Comparison of ENCODE assay signal across 8 mouse cellular contexts in the genomic region with DNA sequence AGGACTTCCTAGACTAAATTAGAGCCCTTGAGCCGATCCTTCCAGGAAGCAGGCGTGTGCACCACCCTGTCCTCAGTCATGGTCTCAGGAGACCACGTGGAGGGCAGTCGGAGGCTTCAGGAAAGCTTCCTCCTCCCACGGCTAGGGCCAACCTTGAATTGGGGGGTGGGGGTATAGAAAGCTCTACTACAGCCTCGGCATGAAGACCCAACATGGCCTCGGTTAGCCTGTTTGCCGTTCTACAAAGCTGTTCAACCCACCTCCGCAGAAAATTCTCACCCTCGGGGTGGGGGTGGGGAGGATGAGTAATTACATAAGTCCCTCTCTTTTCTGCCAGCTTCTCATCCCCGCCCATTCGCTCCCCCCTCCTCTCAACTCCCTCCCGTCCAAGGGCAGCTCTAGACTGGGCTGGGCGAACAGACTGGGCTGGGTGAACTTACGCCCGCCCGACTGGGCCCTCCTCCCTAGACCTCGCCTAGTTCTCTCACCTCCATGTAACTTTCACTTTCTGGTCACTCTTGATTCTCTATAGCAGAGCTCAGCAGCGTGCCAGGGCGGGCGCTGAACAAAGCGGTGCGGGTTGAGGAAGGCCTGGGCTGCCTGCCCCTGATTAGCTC. TPM values are rescaled to one million over a fixed set of nuclear protein-coding genes. Genes with fewer than 3 reads are reported as not detected.
A peak's percentile ranks its signal among the peaks of the same experiment; 100 is the strongest.
DNase-seq lines count a peak whose midpoint lies in the region; ATAC-seq and TF ChIP-seq lines count a peak whose summit lies in the region.

No protein-coding gene starts in this region.

- H3K9me3 ChIP-seq in midbrain, embryonic 10.5 days (replicated peaks), result no peaks in the 10 kb centered on the region
- H3K9me3 ChIP-seq in midbrain, embryonic 15.5 days, result no peaks in the 10 kb centered on the region
- H3K9me3 ChIP-seq in embryonic facial prominence, embryonic 11.5 days (replicated peaks; ENCODE audit: control insufficient read depth, low read length), result no peaks in the 10 kb centered on the region
- no peaks in the 10 kb centered on the region for H3K9me3 ChIP-seq in intestine, postnatal 0 days (ENCODE audit: control insufficient read depth)
- H3K9me3 ChIP-seq in midbrain, postnatal 0 days (ENCODE audit: low read length), result no peaks in the 10 kb centered on the region
- H3K9me3 ChIP-seq in stomach, embryonic 16.5 days (replicated peaks; ENCODE audit: control insufficient read depth, low read length), result no peaks in the 10 kb centered on the region

- peak; percentile 28 for DNase-seq in midbrain, embryonic 10.5 days (ENCODE audit: low spot score)
- DNase-seq in embryonic facial prominence, embryonic 11.5 days (ENCODE audit: low spot score), result peak; percentile 27
- DNase-seq in heart, adult 18-20 months, result peak; percentile 92 to 96
- DNase-seq in liver, result peak; percentile 86
- no peak for DNase-seq in midbrain, postnatal 0 days (ENCODE audit: low spot score)

- TF ChIP-seq CTCF in intestine, postnatal 0 days (IDR thresholded peaks at IDR 0.05; ENCODE audit: low read depth), result no peak
- TF ChIP-seq CTCF in midbrain, postnatal 0 days (IDR thresholded peaks at IDR 0.05), result no peak

- WGBS in midbrain, embryonic 10.5 days, result 48% methylated on average over 23 of the region's 23 CpGs
- 49% methylated on average over 23 of the region's 23 CpGs for WGBS in midbrain, embryonic 15.5 days
- WGBS in embryonic facial prominence, embryonic 11.5 days, result 51% methylated on average over 23 of the region's 23 CpGs
- WGBS in intestine, postnatal 0 days, result 14% methylated on average over 23 of the region's 23 CpGs
- WGBS in midbrain, postnatal 0 days, result 44% methylated on average over 23 of the region's 23 CpGs
- WGBS in stomach, embryonic 16.5 days, result 11% methylated on average over 23 of the region's 23 CpGs

- peaks cover 57% of the 10 kb centered on the region for H3K4me1 ChIP-seq in midbrain, embryonic 10.5 days
- peaks cover 27% of the 10 kb centered on the region for H3K4me1 ChIP-seq in midbrain, embryonic 15.5 days
- peaks cover 6% of the 10 kb centered on the region for H3K4me1 ChIP-seq in embryonic facial prominence, embryonic 11.5 days (ENCODE audit: control insufficient read depth, insufficient read depth, low read length)
- peaks cover 3% of the 10 kb centered on the region; the same call in 1 of the 2 replicates for H3K4me1 ChIP-seq in intestine, postnatal 0 days (replicated peaks; ENCODE audit: control insufficient read depth, insufficient read depth, low read length)
- H3K4me1 ChIP-seq in midbrain, postnatal 0 days (ENCODE audit: insufficient read depth, low read length), result peaks cover 9% of the 10 kb centered on the region
- H3K4me1 ChIP-seq in stomach, embryonic 16.5 days (ENCODE audit: control insufficient read depth, insufficient read depth, low read length), result peaks cover 49% of the 10 kb centered on the region

- peak overlapping the region; percentile 74 for H3K27ac ChIP-seq in midbrain, embryonic 10.5 days (replicated peaks)
- no peak overlapping the region for H3K27ac ChIP-seq in midbrain, embryonic 15.5 days
- H3K27ac ChIP-seq in embryonic facial prominence, embryonic 11.5 days (replicated peaks; ENCODE audit: low read depth, low read length), result no peak overlapping the region
- no peak overlapping the region for H3K27ac ChIP-seq in intestine, postnatal 0 days (ENCODE audit: low read depth, low read length)
- H3K27ac ChIP-seq in midbrain, postnatal 0 days (ENCODE audit: low read depth, low read length), result no peak overlapping the region
- peak overlapping the region; percentile 86 for H3K27ac ChIP-seq in stomach, embryonic 16.5 days (ENCODE audit: low read length)

- H3K9ac ChIP-seq in midbrain, embryonic 15.5 days, result no peak overlapping the region
- H3K9ac ChIP-seq in embryonic facial prominence, embryonic 11.5 days (replicated peaks; ENCODE audit: low read length), result peak overlapping the region; percentile 25; the same call in 1 of the 2 replicates
- H3K9ac ChIP-seq in intestine, postnatal 0 days (ENCODE audit: low read depth, low read length), result no peak overlapping the region
- no peak overlapping the region for H3K9ac ChIP-seq in midbrain, postnatal 0 days (replicated peaks; ENCODE audit: low read length, poor library complexity, severe bottlenecking)
- peak overlapping the region; percentile 50 for H3K9ac ChIP-seq in stomach, embryonic 16.5 days (ENCODE audit: low read length)

- H3K4me2 ChIP-seq in midbrain, embryonic 15.5 days, result no peak overlapping the region
- H3K4me2 ChIP-seq in embryonic facial prominence, embryonic 11.5 days (ENCODE audit: low read depth, low read length), result no peak overlapping the region
- peak overlapping the region; percentile 52 for H3K4me2 ChIP-seq in intestine, postnatal 0 days (replicated peaks; ENCODE audit: low read depth)
- no peak overlapping the region for H3K4me2 ChIP-seq in midbrain, postnatal 0 days (ENCODE audit: low read depth, low read length, poor library complexity, severe bottlenecking)
- H3K4me2 ChIP-seq in stomach, embryonic 16.5 days (ENCODE audit: low read depth, low read length), result peak overlapping the region; percentile 34

- no peak overlapping the region for H3K4me3 ChIP-seq in midbrain, embryonic 10.5 days
- no peak overlapping the region for H3K4me3 ChIP-seq in midbrain, embryonic 15.5 days
- no peak overlapping the region for H3K4me3 ChIP-seq in embryonic facial prominence, embryonic 11.5 days (ENCODE audit: low read depth, low read length)
- peak overlapping the region; percentile 13 for H3K4me3 ChIP-seq in intestine, postnatal 0 days (ENCODE audit: low read depth, low read length)
- no peak overlapping the region for H3K4me3 ChIP-seq in midbrain, postnatal 0 days (ENCODE audit: low read depth, low read length)
- peak overlapping the region; percentile 23; the same call in 1 of the 2 replicates for H3K4me3 ChIP-seq in stomach, embryonic 16.5 days (replicated peaks; ENCODE audit: low read length)

- H3K27me3 ChIP-seq in midbrain, embryonic 10.5 days (ENCODE audit: low read depth, poor library complexity, severe bottlenecking), result peaks cover 30% of the 10 kb centered on the region
- H3K27me3 ChIP-seq in midbrain, embryonic 15.5 days (replicated peaks), result no peaks in the 10 kb centered on the region
- H3K27me3 ChIP-seq in embryonic facial prominence, embryonic 11.5 days (ENCODE audit: control insufficient read depth, insufficient read depth, low read length), result no peaks in the 10 kb centered on the region
- H3K27me3 ChIP-seq in intestine, postnatal 0 days (replicated peaks; ENCODE audit: control insufficient read depth, insufficient read depth, low read length), result peaks cover 16% of the 10 kb centered on the region
- no peaks in the 10 kb centered on the region for H3K27me3 ChIP-seq in midbrain, postnatal 0 days (ENCODE audit: insufficient read depth, low read length)
- no peaks in the 10 kb centered on the region for H3K27me3 ChIP-seq in stomach, embryonic 16.5 days (ENCODE audit: control insufficient read depth, insufficient read depth, low read length)

- H3K36me3 ChIP-seq in midbrain, embryonic 10.5 days, result no peaks in the 10 kb centered on the region
- no peaks in the 10 kb centered on the region for H3K36me3 ChIP-seq in midbrain, embryonic 15.5 days (replicated peaks)
- no peaks in the 10 kb centered on the region for H3K36me3 ChIP-seq in embryonic facial prominence, embryonic 11.5 days (replicated peaks; ENCODE audit: control insufficient read depth, insufficient read depth, low read depth, low read length)
- no peaks in the 10 kb centered on the region for H3K36me3 ChIP-seq in intestine, postnatal 0 days (ENCODE audit: control insufficient read depth, insufficient read depth)
- H3K36me3 ChIP-seq in midbrain, postnatal 0 days (ENCODE audit: insufficient read depth, low read length), result no peaks in the 10 kb centered on the region
- no peaks in the 10 kb centered on the region for H3K36me3 ChIP-seq in stomach, embryonic 16.5 days (ENCODE audit: control insufficient read depth, insufficient read depth, low read length)

- ATAC-seq in midbrain, embryonic 15.5 days (replicated peaks), result no peak; the same call in 1 of the 2 replicates
- ATAC-seq in embryonic facial prominence, embryonic 11.5 days (replicated peaks; ENCODE audit: insufficient number of reproducible peaks, low FRiP score, low TSS enrichment, low read depth), result 0 out of 2 replicates have a peak, but pooled peaks have one; percentile 29
- peak; percentile 80 for ATAC-seq in intestine, postnatal 0 days
- ATAC-seq in midbrain, postnatal 0 days (ENCODE audit: low FRiP score), result peak; percentile 55; the same call in 1 of the 2 replicates
- peak; percentile 88 for ATAC-seq in stomach, embryonic 16.5 days (ENCODE audit: insufficient read depth, low FRiP score)

RNA-seq across cellular contexts. Expression of a gene that starts 48.1 kb away (rescaled TPM):
- polyA plus RNA-seq in midbrain, embryonic 10.5 days (2016; fragmentation: Nextera tagmentation; extraction: Ambion mirVana), result 28.6 and 39.6 TPM in 2 replicates
- 94.3 and 98.5 TPM in 2 replicates for polyA plus RNA-seq in midbrain, embryonic 15.5 days (2015; fragmentation: Nextera tagmentation; extraction: Ambion mirVana)
- polyA plus RNA-seq in embryonic facial prominence, embryonic 11.5 days (2014; fragmentation: Nextera tagmentation; extraction: Ambion mirVana), result 15.5 and 16.4 TPM in 2 replicates
- 10 to 100 TPM; 30.0 to 30.5 TPM for total RNA-seq in heart, adult 18-20 months (2021)
- polyA plus RNA-seq in intestine, postnatal 0 days (2015; fragmentation: Nextera tagmentation; extraction: Ambion mirVana), result 10.0 and 10.7 TPM in 2 replicates
- total RNA-seq in midbrain, postnatal 0 days (2014; rRNA removed), result 171 and 191 TPM in 2 replicates
- polyA plus RNA-seq in midbrain, postnatal 0 days (2015; fragmentation: Nextera tagmentation; extraction: Ambion mirVana), result 74.2 and 86.2 TPM in 2 replicates
- polyA plus RNA-seq in stomach, embryonic 16.5 days (2015; fragmentation: Nextera tagmentation; extraction: Ambion mirVana), result 10.1 and 11.7 TPM in 2 replicates

Comparison
In these comparisons a context has a peak if more than half of its experiments do, and no peak if none do; other contexts are left out.
1. H3K27ac ChIP-seq: peak in midbrain, embryonic 10.5 days (single experiment) and stomach, embryonic 16.5 days (single experiment); none in midbrain, embryonic 15.5 days (single experiment), embryonic facial prominence, embryonic 11.5 days (single experiment), intestine, postnatal 0 days (single experiment) and midbrain, postnatal 0 days (single experiment).
2. H3K4me3 ChIP-seq: peak in intestine, postnatal 0 days (single experiment) and stomach, embryonic 16.5 days (single experiment); none in midbrain, embryonic 10.5 days (single experiment), midbrain, embryonic 15.5 days (single experiment), embryonic facial prominence, embryonic 11.5 days (single experiment) and midbrain, postnatal 0 days (single experiment).
3. H3K4me2 ChIP-seq: peak in intestine, postnatal 0 days (single experiment) and stomach, embryonic 16.5 days (single experiment); none in midbrain, embryonic 15.5 days (single experiment), embryonic facial prominence, embryonic 11.5 days (single experiment) and midbrain, postnatal 0 days (single experiment).
4. H3K9ac ChIP-seq: peak in embryonic facial prominence, embryonic 11.5 days (single experiment) and stomach, embryonic 16.5 days (single experiment); none in midbrain, embryonic 15.5 days (single experiment), intestine, postnatal 0 days (single experiment) and midbrain, postnatal 0 days (single experiment).